11 mouse cellular contexts compared by ENCODE assay signal in genomic region chr4:107576742-107577141, GRCm38 (mm10).
DNase-seq lines count a peak whose midpoint lies in the region; ATAC-seq and TF ChIP-seq lines count a peak whose summit lies in the region.
"Had no signal": no experiment of that assay in that cellular context is flagged by ENCODE, and none has a peak within 500 bp of the region (broad histone marks: within the 10 kb centered on the region; RNA-seq: fewer than 3 reads in every experiment).

No protein-coding gene starts in this region.

- H3K9ac ChIP-seq in forebrain, embryonic 14.5 days (ENCODE audit: low read length): no peak overlapping the region
- H3K9ac ChIP-seq in forebrain, embryonic 11.5 days (ENCODE audit: low read length): no peak overlapping the region
- no peak overlapping the region for H3K9ac ChIP-seq in lung, postnatal 0 days (replicated peaks; ENCODE audit: low read depth)
- H3K9ac ChIP-seq: hindbrain, embryonic 13.5 days had no signal

- no peak for TF ChIP-seq EP300 in lung, postnatal 0 days (IDR thresholded peaks at IDR 0.05)

- peak; percentile 40 for DNase-seq in forebrain, embryonic 14.5 days (ENCODE audit: low spot score)
- no peak for DNase-seq in forebrain, embryonic 11.5 days (ENCODE audit: low spot score)
- peak; percentile 43 for DNase-seq in lung, postnatal 10 days
- no peak for DNase-seq in lung, postnatal 0 days (ENCODE audit: low spot score)
- DNase-seq in right cerebral cortex, postnatal 10 days (ENCODE audit: low spot score in 2 of 2): peak; percentile 66 to 71
- DNase-seq in urinary bladder, adult 18-20 months (ENCODE audit: low spot score in 2 of 2): no peak
- DNase-seq: kidney, postnatal 4 days had no signal

- no peak overlapping the region for H3K4me3 ChIP-seq in forebrain, embryonic 14.5 days (ENCODE audit: low read depth, low read length)
- no peak overlapping the region for H3K4me3 ChIP-seq in forebrain, embryonic 11.5 days (ENCODE audit: low read depth, low read length)
- H3K4me3 ChIP-seq in lung, postnatal 0 days (ENCODE audit: low read depth, low read length): no peak overlapping the region
- H3K4me3 ChIP-seq: hindbrain, embryonic 13.5 days had no signal

- no peak; the same call in 1 of the 2 replicates for ATAC-seq in forebrain, embryonic 14.5 days
- no peak for ATAC-seq in forebrain, embryonic 11.5 days (replicated peaks; ENCODE audit: low FRiP score)
- no peak for ATAC-seq in lung, postnatal 0 days
- peak; percentile 17; the same call in 1 of the 2 replicates for ATAC-seq in granulocyte monocyte progenitor cell, adult 5-6 weeks (replicated peaks; ENCODE audit: poor library complexity, severe bottlenecking)
- ATAC-seq in megakaryocyte-erythroid progenitor cell, adult 5-6 weeks (replicated peaks; ENCODE audit: low FRiP score, low TSS enrichment, poor library complexity, severe bottlenecking): no peak

- H3K4me2 ChIP-seq in forebrain, embryonic 14.5 days (ENCODE audit: low read length): no peak overlapping the region
- H3K4me2 ChIP-seq in forebrain, embryonic 11.5 days (ENCODE audit: low read depth, low read length, severe bottlenecking): no peak overlapping the region
- no peak overlapping the region for H3K4me2 ChIP-seq in lung, postnatal 0 days (replicated peaks; ENCODE audit: low read depth, low read length)
- H3K4me2 ChIP-seq: hindbrain, embryonic 13.5 days; liver, embryonic 11.5 days had no signal

- no peaks in the 10 kb centered on the region for H3K9me3 ChIP-seq in forebrain, embryonic 14.5 days (replicated peaks; ENCODE audit: control insufficient read depth, low read length)
- no peaks in the 10 kb centered on the region for H3K9me3 ChIP-seq in forebrain, embryonic 11.5 days (ENCODE audit: control insufficient read depth, low read length)
- no peaks in the 10 kb centered on the region for H3K9me3 ChIP-seq in lung, postnatal 0 days (ENCODE audit: low read length)
- H3K9me3 ChIP-seq: hindbrain, embryonic 13.5 days had no signal

- no peaks in the 10 kb centered on the region for H3K36me3 ChIP-seq in forebrain, embryonic 14.5 days (ENCODE audit: control insufficient read depth, insufficient read depth, low read length)
- H3K36me3 ChIP-seq in forebrain, embryonic 11.5 days (ENCODE audit: control insufficient read depth, insufficient read depth, low read length): no peaks in the 10 kb centered on the region
- H3K36me3 ChIP-seq in lung, postnatal 0 days (ENCODE audit: insufficient read depth, low read length): no peaks in the 10 kb centered on the region
- H3K36me3 ChIP-seq: hindbrain, embryonic 13.5 days had no signal

- H3K4me1 ChIP-seq in forebrain, embryonic 14.5 days (ENCODE audit: control insufficient read depth, insufficient read depth, low read length): no peaks in the 10 kb centered on the region
- 0 out of 2 replicates have a peak, but pooled peaks cover under 1% of the 10 kb centered on the region for H3K4me1 ChIP-seq in forebrain, embryonic 11.5 days (replicated peaks; ENCODE audit: control insufficient read depth, insufficient read depth, low read length)
- H3K4me1 ChIP-seq in lung, postnatal 0 days (ENCODE audit: insufficient read depth, low read depth, low read length): no peaks in the 10 kb centered on the region

- TF ChIP-seq CTCF in lung, postnatal 0 days (IDR thresholded peaks at IDR 0.05): no peak

- H3K27me3 ChIP-seq in forebrain, embryonic 14.5 days (replicated peaks; ENCODE audit: control insufficient read depth, insufficient read depth, low read length): no peaks in the 10 kb centered on the region
- no peaks in the 10 kb centered on the region for H3K27me3 ChIP-seq in forebrain, embryonic 11.5 days (ENCODE audit: control insufficient read depth, insufficient read depth, low read length)
- no peaks in the 10 kb centered on the region for H3K27me3 ChIP-seq in lung, postnatal 0 days (replicated peaks; ENCODE audit: insufficient read depth, low read length)
- H3K27me3 ChIP-seq: hindbrain, embryonic 13.5 days had no signal

- H3K27ac ChIP-seq in forebrain, embryonic 14.5 days (ENCODE audit: low read depth, low read length): no peak overlapping the region
- no peak overlapping the region for H3K27ac ChIP-seq in forebrain, embryonic 11.5 days (ENCODE audit: low read depth, low read length)
- H3K27ac ChIP-seq in lung, postnatal 0 days (ENCODE audit: low read length): no peak overlapping the region
- H3K27ac ChIP-seq: hindbrain, embryonic 13.5 days had no signal

- WGBS in forebrain, embryonic 14.5 days: 50% methylated on average over 6 of the region's 6 CpGs
- WGBS in forebrain, embryonic 11.5 days: 74% methylated on average over 6 of the region's 6 CpGs
- 43% methylated on average over 6 of the region's 6 CpGs for WGBS in lung, postnatal 0 days

Comparison
In these comparisons a context has a peak if more than half of its experiments do, and no peak if none do; other contexts are left out.
1. DNase-seq: peak in forebrain, embryonic 14.5 days (single experiment), lung, postnatal 10 days (single experiment) and right cerebral cortex, postnatal 10 days (2 of 2); none in forebrain, embryonic 11.5 days (single experiment), lung, postnatal 0 days (single experiment) and urinary bladder, adult 18-20 months (0 of 2).